Mouse (Mus musculus) olfactory bulb, adult 2 months (tissue): Measurements from ENCODE around the gene Dlgap4. TPM values are rescaled to one million over a fixed set of nuclear protein-coding genes. Genes with fewer than 3 reads are reported as not detected.

Experiments
- H3K27ac ChIP-seq: fragments of 200-500 bp; 2 replicates; pipeline ENCODE4 v1.5.1; 2012; ENCODE audit warnings: low read depth, low read length; ENCODE audit not compliant: insufficient read depth
- H3K4me1 ChIP-seq: fragments of 200-500 bp; 2 replicates; pipeline ENCODE4 v1.6.1; 2012; ENCODE audit warnings: low read length; ENCODE audit not compliant: control insufficient read depth, insufficient read depth
- H3K4me3 ChIP-seq: fragments of 200-500 bp; 2 replicates; pipeline ENCODE4 v1.5.1; 2012; ENCODE audit warnings: mild to moderate bottlenecking, low read depth, low read length, moderate library complexity; ENCODE audit not compliant: insufficient read depth
- CTCF ChIP-seq: fragments of 200-500 bp; IDR thresholded peaks from 2 replicates; pipeline ENCODE4 v1.5.1; 2012; ENCODE audit warnings: low read depth, mild to moderate bottlenecking, low read length, moderate library complexity; ENCODE audit not compliant: insufficient read depth
- POLR2A ChIP-seq: fragments of 200-500 bp; IDR thresholded peaks from 2 replicates; pipeline ENCODE4 v1.6.1; 2012; ENCODE audit warnings: mild to moderate bottlenecking, low read depth, low read length, moderate library complexity; ENCODE audit not compliant: insufficient read depth
- WGBS: fragments of 180-500 bp; shearing (Covaris S2); methylation state at CpG from one replicate; pipeline ENCODE4 v1.1.7; 2018; 5-methylcytosine and 5-hydroxymethylcytosine counted together
- polyA plus RNA-seq: library from polyadenylated mRNA; stranded (reverse); fragments of >200 nt; gene quantifications from 2 replicates; pipeline ENCODE4 v1.2.4, GENCODE M21; 2012; ENCODE audit warnings: low replicate concordance; ENCODE audit not compliant: missing spikeins, insufficient read depth, insufficient read length

The Dlgap4 gene
- not detected in 2 replicates for polyA plus RNA-seq

GRCm38 (mm10) chr2:156613541-156614257 is at the start of gene Dlgap4:
Gene Dlgap4 (plus strand): TSS chr2:156613705.
- H3K4me3 ChIP-seq: peak within 1 kb of the TSS; percentile 97
- peaks cover 34% of the 10 kb centered on the region for H3K4me1 ChIP-seq
- TF ChIP-seq CTCF (no peak), POLR2A (peak; percentile 47)
- H3K27ac ChIP-seq: peak within 1 kb of the TSS; percentile 95
- under 1% methylated on average over 96 of the region's 103 CpGs for WGBS

GRCm38 (mm10) chr2:156566512-156566911 is 47.0 kb upstream of the Dlgap4 start:
- 48% methylated on average over 2 of the region's 2 CpGs for WGBS
- TF ChIP-seq POLR2A (no peak), CTCF (no peak)
- Histone ChIP-seq H3K27ac (no peak overlapping the region), H3K4me1 (no peaks in the 10 kb centered on the region; the same call in 1 of the 2 replicates), H3K4me3 (no peak overlapping the region)

- Histone ChIP-seq H3K27ac (no peak overlapping the region), H3K4me3 (no peak overlapping the region), H3K4me1 (no peaks in the 10 kb centered on the region; the same call in 1 of the 2 replicates)
- TF ChIP-seq POLR2A (no peak), CTCF (no peak)
- WGBS: 92% methylated on average over 7 of the region's 7 CpGs
These were observed 44.9 kb upstream of the Dlgap4 start for GRCm38 (mm10) chr2:156568647-156569046.

GRCm38 (mm10) chr2:156569261-156569660 is 44.2 kb upstream of the Dlgap4 start:
- TF ChIP-seq CTCF: no peak
- TF ChIP-seq POLR2A: no peak
- WGBS: 92% methylated on average over 3 of the region's 3 CpGs
- Histone ChIP-seq H3K27ac (no peak overlapping the region), H3K4me3 (no peak overlapping the region), H3K4me1 (no peaks in the 10 kb centered on the region; the same call in 1 of the 2 replicates)

GRCm38 (mm10) chr2:156571521-156571920 is 42.0 kb upstream of the Dlgap4 start:
- TF ChIP-seq CTCF: no peak
- no peak for TF ChIP-seq POLR2A

GRCm38 (mm10) chr2:156576850-156577587 is 36.5 kb upstream of the Dlgap4 start:
- no peak overlapping the region for H3K4me3 ChIP-seq
- TF ChIP-seq POLR2A (no peak), CTCF (no peak)
- WGBS: 81% methylated on average over 7 of the region's 7 CpGs
- H3K27ac ChIP-seq: no peak overlapping the region
- peaks cover 37% of the 10 kb centered on the region for H3K4me1 ChIP-seq

More at GRCm38 (mm10) chr2:156571521-156571920, 42.0 kb upstream of the Dlgap4 start:
- H3K4me3 ChIP-seq: no peak overlapping the region
- WGBS: 87% methylated on average over 6 of the region's 6 CpGs
- no peaks in the 10 kb centered on the region; the same call in 1 of the 2 replicates for H3K4me1 ChIP-seq
- no peak overlapping the region for H3K27ac ChIP-seq

- WGBS: 47% methylated on average over 5 of the region's 5 CpGs
- H3K27ac ChIP-seq: peak overlapping the region; percentile 93
- peaks cover 60% of the 10 kb centered on the region for H3K4me1 ChIP-seq
- no peak overlapping the region for H3K4me3 ChIP-seq
- TF ChIP-seq POLR2A (no peak), CTCF (no peak)
These were observed 33.0 kb upstream of the Dlgap4 start for GRCm38 (mm10) chr2:156580507-156580906.

GRCm38 (mm10) chr2:156581244-156581643 is 32.3 kb upstream of the Dlgap4 start:
- Histone ChIP-seq H3K27ac (peak overlapping the region; percentile 93), H3K4me1 (peaks cover 65% of the 10 kb centered on the region), H3K4me3 (no peak overlapping the region)
- WGBS: 9% methylated on average over 10 of the region's 10 CpGs
- TF ChIP-seq POLR2A (no peak), CTCF (no peak)

GRCm38 (mm10) chr2:156582887-156583286 is 30.6 kb upstream of the Dlgap4 start:
- TF ChIP-seq POLR2A: no peak
- no peak for TF ChIP-seq CTCF
- peak overlapping the region; percentile 52; the same call in 1 of the 2 replicates for H3K27ac ChIP-seq

More at GRCm38 (mm10) chr2:156582887-156583286, 30.6 kb upstream of the Dlgap4 start:
- 60% methylated on average over 10 of the region's 10 CpGs for WGBS
- peaks cover 56% of the 10 kb centered on the region for H3K4me1 ChIP-seq
- no peak overlapping the region for H3K4me3 ChIP-seq
